Mouse (Mus musculus) stomach, postnatal 0 days (tissue): ENCODE data around the gene Snap47.

Experiments
- CTCF ChIP-seq: IDR thresholded peaks from 2 replicates; pipeline ENCODE4 v1.5.1; 2016; ENCODE audit warnings: antibody characterized with exemption, low read depth, mild to moderate bottlenecking, moderate library complexity
- EP300 ChIP-seq: optimal IDR thresholded peaks from 2 replicates; pipeline ENCODE3; 2016; ENCODE audit warnings: antibody characterized with exemption

DNA sequence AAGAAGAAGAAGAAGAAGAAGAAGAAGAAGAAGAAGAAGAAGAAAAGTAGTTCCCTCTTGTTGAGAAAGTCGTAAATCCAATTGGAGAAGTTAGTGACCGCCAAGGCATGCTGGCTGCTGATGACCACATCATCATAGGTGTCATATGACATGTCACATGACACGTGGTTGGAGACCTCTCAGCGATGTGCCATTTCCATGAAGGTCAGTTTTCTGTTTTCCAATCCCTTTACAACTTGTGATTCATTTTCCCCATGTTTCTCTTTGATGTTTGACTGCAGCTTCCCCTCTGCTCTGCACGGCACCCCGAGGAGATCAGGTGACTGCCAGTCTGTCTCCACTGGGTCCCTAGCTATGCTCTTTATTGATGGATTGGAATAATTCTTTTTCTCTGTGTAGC lies 58.7 kb downstream of the Snap47 start:
- no peak for TF ChIP-seq CTCF
- TF ChIP-seq EP300: no peak
